Mouse (Mus musculus) regulatory T cell (primary cell): ENCODE measurements around the gene H2al1k.
"Not testable (repeated sequence)": the region's sequence is repeated elsewhere in the genome, so short reads cannot be mapped to it uniquely, and the experiment has no call there.

Experiments
- in situ Hi-C: fragments of 300-600 bp; cut with MboI, MseI; formaldehyde crosslinking; loops from one replicate; pipeline ENCODE4 v1.15.1; 2025; ENCODE audit warnings: high pct_unique_total_duplicates

Gene H2al1k

GRCm38 (mm10) chrX:9350327-9350726 is at the start of gene H2al1k:
H2al1k (plus strand) TSS chrX:9350627.
- in situ Hi-C loops = loop anchor here (5.0 kb wide), 1 partner anchor 68 kb away; the partner anchor contains the start of gene H2al1m

GRCm38 (mm10) chrX:9302791-9303190 is 47.6 kb upstream of the H2al1k start:
- in situ Hi-C loops = no loop called here

DNA sequence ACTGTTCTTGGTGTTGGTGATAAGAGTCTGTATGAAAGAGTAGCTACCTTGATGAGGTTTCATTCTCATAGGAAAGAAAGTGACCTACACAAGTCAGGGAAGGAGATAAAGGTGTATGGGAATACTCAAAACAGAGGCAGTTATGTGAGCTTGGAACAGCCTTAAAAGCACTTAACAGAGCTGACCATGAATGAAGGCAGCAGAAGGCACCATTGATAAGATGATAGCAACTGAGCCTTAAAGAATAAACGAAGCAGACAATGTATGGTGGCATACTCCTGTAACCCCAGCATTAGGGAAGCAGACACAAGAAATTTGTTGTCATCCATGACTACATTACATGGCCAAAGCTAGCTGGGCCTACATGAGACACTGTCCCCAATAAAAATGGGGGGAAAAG is 47.0 kb upstream of the H2al1k start:
- in situ Hi-C loops = no loop called here

DNA sequence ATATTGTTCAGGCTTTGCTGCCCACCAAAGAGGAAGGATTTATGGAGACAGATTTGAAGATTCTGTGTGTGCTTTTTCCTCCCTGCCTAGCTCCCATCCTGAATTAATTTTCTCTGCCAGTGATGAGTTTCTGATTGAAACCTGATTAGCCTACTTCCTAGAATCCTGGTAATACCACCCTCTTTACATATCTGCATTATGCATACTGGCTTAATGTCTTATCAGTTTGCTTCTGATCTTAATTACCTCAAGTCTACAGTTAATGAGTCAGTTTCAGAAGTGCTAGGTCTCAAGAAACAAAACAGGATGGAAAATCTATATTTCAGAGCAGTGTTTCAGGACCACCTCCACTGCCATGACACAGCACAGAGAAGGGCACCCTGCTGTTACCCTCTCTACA is 34.0 kb upstream of the H2al1k start:
- in situ Hi-C loops = loop anchor here (5.0 kb wide), 1 partner anchor 216 kb away; no protein-coding TSS in a partner anchor

DNA sequence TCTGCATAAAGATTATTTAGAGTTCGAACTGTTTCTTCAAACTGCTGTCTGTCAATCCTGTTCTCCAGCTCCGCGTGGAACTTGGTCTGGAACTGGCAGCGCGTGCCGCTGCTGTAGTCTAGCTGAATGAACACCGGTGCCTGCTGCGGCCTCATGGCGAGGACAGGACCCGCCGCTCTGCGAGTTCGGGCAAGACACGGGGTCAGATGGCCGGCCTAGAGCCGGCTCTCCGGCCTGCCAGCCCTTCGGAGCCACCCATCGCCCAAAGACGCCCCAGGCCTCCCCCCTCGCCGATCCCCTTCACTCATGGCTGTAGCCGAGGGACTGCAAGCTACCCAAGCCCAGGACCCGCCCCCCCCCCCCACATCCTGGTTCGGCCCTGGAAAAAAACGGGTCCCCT is 22.5 kb upstream of the H2al1k start:
- in situ Hi-C loops = not testable (repeated sequence)

- in situ Hi-C loops = not testable (repeated sequence)
These were observed 18.0 kb upstream of the H2al1k start for GRCm38 (mm10) chrX:9332366-9332962.

- in situ Hi-C loops = not testable (repeated sequence)
These were observed 17.4 kb upstream of the H2al1k start for GRCm38 (mm10) chrX:9333035-9333434.

DNA sequence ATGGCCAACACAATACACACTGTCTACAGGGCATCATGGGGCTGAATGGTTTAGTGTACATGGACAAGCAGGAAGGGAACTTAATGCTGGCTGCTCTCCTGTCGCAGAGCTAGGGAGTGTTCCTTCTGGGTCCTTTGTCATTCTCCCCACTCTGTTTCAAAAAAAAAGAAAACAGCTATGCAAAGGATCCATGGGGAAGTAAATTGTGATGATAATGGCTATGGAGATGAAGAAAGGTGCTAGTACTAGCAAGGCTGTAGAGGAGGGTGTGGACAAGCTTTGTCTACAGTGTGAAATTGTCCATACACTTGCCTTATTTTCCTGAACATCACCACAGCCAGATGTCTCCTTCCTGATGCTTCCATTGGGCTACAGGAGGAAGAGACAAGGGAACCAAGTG is 15.4 kb upstream of the H2al1k start:
- in situ Hi-C loops = not testable (repeated sequence)

DNA sequence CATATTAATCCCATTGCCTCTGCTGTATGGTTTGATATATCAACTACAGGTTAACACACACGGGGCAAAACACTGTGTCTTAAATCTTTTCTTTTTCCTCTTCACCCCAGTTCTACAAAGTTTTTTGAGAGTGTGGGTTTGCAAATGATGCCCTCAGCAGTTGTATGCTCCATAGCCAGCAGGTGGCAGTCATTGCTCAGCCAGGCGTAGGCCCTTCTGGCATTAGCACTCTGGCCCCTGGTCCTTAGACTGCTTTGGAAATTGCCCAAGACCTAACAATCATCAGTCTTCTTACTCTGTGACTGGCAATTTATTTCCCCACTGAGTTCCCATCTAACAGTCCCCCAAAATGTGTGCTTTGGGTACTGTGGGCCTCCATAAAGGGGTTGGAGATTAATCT is 23.6 kb downstream of the H2al1k start:
- in situ Hi-C loops = not testable (repeated sequence)

GRCm38 (mm10) chrX:9375927-9376326 is 25.5 kb downstream of the H2al1k start:
- in situ Hi-C loops = not testable (repeated sequence)
